Mouse (Mus musculus) cerebellum, adult 2 months (tissue): ENCODE measurements around the gene Gm17428.

ENCODE experiments used
- CTCF ChIP-seq: fragments of 200-500 bp; IDR thresholded peaks from 2 replicates; pipeline ENCODE4 v1.5.1; 2011; ENCODE audit warnings: low read depth, mild to moderate bottlenecking, control low read depth, low read length, moderate library complexity, borderline replicate concordance; ENCODE audit not compliant: insufficient read depth
- POLR2A ChIP-seq: fragments of 200-500 bp; IDR thresholded peaks from 2 replicates; pipeline ENCODE4 v1.6.1; 2011; ENCODE audit warnings: low read length, control low read depth, borderline replicate concordance; ENCODE audit not compliant: insufficient read depth

DNA sequence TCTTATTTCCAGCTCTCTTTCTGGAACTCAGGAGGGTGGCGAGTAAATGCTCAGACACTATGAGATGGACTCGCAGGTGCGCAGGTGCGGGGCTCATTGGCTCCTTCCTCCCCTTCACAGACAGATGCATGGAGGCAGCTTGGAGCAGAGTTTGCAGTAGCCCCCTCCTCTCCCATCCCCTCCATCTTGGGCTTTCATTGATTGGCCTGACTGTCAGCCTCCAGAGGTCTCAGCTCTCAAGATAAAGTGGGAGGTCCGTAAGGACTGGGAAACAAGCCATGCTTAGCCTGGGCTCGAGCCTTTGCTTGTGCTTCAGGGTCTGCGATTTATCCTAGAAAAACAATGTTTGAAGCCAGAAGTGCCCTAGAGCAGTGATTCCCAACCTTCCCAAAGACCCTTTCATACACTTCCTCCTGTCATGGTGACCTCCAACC is 26.0 kb downstream of the Gm17428 start:
- no peak for TF ChIP-seq CTCF
- TF ChIP-seq POLR2A = no peak
